Mouse (Mus musculus) brain, embryonic 14.5 days (tissue): ENCODE measurements around the gene Lca5. TPM values are rescaled to one million over a fixed set of nuclear protein-coding genes. Genes with fewer than 3 reads are reported as not detected.

Experiments
- DNase-seq: peaks from one replicate; pipeline ENCODE4 v3.0.0-alpha.2; 2011; ENCODE audit warnings: low read depth
- CTCF ChIP-seq: fragments of 200-500 bp; IDR thresholded peaks from 2 replicates; pipeline ENCODE4 v1.5.1; 2012; ENCODE audit warnings: inconsistent platforms, mild to moderate bottlenecking, moderate library complexity, borderline replicate concordance; ENCODE audit not compliant: insufficient read depth, insufficient read length; ENCODE audit errors: extremely low read depth
- POLR2A ChIP-seq: fragments of 200-500 bp; IDR thresholded peaks from 2 replicates; pipeline ENCODE4 v1.6.1; 2012; ENCODE audit warnings: mild to moderate bottlenecking, inconsistent platforms, borderline replicate concordance; ENCODE audit not compliant: poor library complexity, insufficient read depth, insufficient read length, severe bottlenecking; ENCODE audit errors: extremely low read depth
- polyA plus RNA-seq: library from polyadenylated mRNA; depleted of rRNA; stranded (reverse); fragments of >200 nt; gene quantifications from 2 replicates; pipeline ENCODE4 v1.2.3, GENCODE M21; 2012

Gene Lca5
- polyA plus RNA-seq, 1 experiment, result 21.8 TPM

DNA sequence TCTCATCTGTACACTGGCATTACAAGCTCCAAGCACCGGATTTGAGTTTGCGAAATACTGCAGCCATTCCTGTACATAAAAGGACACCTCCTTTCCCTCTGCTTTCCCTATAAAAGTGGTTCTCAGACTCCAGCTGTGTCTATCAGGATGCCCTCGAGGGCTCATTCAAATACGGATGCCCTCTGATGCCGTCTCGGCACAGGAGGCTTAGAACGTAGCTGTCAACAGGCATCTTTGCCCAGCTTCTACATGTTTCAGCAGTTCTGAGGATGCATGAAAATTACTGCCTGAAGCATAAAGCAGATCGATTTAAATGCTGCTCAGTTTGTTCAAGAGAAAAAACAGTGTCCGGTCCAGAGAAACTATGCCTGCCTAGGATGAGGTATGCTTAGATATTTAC, 51.4 kb downstream of the Lca5 start:
- peak; percentile 32 for DNase-seq

DNA sequence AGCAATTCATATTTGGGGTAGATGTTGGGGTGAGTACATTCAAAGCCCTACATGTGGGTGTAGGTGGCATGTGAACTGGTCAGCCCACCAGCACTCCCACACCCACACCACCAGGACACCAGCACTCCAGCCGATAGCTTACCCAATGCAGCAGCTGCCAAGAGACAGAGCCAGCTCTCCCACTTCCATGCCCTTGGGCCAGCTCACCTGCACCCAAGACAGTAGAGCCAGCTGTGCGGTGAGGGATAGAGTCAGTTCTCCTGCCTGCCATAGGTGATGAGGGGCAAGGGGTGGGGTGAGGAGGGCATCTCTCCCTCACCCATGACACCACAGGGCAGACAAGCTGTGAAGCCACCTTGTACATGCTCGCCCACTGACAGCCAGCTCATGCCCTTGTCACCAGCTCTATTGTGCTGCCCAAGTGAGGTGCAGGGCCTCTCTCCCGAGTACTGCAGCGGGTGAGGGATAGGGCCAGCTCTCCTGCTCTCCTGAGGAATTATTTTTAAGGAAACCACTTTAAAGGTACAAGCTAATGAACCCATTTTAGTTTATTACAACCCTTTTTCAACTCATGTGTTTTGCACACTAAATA, 54.6 kb downstream of the Lca5 start:
- no peak for TF ChIP-seq POLR2A
- TF ChIP-seq CTCF, result no peak

More for the DNA sequence above, 51.4 kb downstream of the Lca5 start:
- TF ChIP-seq CTCF, result no peak
- TF ChIP-seq POLR2A, result no peak

DNA sequence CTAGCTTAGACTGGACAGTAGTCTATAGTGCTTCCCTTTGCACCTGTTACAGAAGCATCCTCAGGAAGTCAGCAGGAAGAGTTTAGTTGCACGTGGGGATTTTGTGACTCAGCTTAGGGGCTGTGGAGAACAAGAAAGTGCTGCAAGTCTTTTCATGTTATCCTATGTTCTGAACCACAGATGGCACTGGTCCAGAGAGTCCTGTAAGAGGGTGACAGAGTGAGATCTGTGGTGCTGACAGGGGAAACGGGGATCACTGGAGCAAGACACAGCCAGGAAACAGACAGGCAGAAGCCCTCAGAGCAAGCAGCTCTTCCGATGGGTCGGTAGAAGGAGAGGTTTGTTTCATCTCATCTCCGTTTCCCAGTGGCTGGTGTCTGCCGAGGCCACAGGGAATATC, 55.6 kb downstream of the Lca5 start:
- TF ChIP-seq POLR2A, result no peak
- TF ChIP-seq CTCF, result no peak
- no peak for DNase-seq

More for the DNA sequence above, 54.6 kb downstream of the Lca5 start:
- DNase-seq, result no peak

DNA sequence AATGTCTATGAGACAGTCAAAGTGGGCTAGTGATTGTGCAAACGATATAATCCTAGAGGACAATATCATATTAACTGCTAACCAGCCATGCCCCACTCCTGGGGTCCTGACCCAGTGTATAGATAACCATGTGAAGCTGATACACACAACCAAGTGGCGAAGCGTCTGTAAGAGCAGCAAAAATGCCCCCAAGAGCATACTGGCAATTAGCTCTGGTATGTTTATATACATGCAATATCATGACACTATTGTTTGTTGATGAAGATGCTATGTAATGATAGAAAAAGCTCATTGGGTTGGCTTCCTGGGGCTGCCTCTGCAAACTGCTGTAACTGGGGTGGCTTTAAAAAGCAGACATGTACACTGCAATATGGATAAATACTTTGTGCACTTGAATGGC, 57.7 kb downstream of the Lca5 start:
- no peak for DNase-seq
- TF ChIP-seq CTCF (no peak), POLR2A (no peak)

DNA sequence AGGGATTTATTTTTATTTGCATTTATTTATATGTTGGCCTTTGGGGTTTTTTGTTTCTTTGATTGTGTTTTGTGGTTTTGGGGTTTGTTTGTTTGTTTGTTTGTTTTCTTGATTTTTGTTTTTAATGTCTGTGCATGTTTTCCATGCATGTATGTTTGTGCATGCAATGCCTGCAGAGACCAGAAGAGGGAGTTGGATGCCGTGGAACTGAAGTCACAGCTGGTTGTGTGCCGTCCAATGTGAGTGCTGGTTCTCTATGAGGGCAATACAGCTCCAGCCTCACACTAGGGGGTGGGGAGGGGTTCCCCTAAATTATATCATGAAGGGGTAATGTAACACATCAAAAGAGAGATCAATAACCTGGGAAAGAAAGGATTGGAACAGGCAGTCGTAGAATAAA, 58.2 kb downstream of the Lca5 start:
- DNase-seq, result no peak
- peak; percentile 56; the same call in 1 of the 2 replicates for TF ChIP-seq CTCF
- TF ChIP-seq POLR2A, result no peak

DNA sequence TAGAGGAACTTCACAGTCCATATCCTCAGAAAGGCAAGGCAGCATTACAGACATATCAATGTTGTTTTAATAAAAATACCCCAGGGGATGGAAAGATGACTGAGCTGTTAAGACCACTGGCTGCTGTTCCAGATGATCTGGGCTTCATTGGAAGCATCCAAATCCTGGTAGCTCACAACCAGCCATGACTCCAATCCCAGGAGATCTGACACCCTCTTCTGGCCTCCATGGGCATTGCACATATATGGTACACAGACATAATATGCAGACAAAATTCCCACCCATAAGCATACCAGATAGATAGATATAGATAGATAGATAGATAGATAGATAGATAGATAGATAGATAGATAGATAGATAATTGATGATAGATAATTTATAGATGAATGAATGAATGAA, 59.6 kb downstream of the Lca5 start:
- DNase-seq, result peak; percentile 22
- TF ChIP-seq POLR2A (no peak), CTCF (peak; percentile 49; the same call in 1 of the 2 replicates)

DNA sequence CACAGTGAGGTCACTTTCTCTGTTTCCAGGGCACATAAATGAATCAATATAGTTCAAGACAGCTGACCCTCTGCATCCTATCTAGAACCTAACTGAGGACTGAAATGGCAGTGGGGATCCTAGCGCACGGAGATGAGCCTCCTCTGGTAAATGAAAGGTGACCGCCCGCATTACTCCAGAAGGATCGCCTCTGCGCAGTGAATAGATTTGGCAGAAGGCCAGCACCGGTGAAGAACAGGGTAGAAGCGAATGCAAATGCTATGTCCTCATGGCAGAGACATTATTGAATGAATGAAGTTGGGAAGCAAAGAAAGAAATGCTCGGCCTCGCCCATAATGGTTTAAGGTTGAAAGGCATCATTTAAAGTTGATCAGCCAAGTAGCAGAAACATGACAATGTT, 61.3 kb downstream of the Lca5 start:
- TF ChIP-seq CTCF, result no peak
- no peak for TF ChIP-seq POLR2A
- peak; percentile 36 for DNase-seq

DNA sequence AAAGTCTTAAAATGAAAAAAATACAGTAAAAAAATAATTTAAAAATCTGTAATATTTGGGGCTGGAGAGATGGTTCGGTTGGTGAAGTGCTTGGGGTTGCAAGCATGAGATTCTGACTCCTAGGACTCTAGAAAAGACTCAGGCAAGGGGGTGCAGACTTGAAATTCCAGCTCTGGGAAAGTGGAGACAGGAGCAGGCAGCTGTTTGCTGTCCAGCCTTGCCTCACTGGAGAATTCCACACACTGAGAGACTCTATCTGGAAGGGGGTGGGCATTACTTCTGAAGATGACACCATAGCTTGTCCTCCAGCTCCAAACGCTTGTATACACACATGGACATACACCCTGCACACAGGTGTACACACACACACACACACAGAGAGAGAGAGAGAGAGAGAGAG, 63.8 kb downstream of the Lca5 start:
- DNase-seq, result no peak
- no peak for TF ChIP-seq CTCF
- TF ChIP-seq POLR2A, result no peak

DNA sequence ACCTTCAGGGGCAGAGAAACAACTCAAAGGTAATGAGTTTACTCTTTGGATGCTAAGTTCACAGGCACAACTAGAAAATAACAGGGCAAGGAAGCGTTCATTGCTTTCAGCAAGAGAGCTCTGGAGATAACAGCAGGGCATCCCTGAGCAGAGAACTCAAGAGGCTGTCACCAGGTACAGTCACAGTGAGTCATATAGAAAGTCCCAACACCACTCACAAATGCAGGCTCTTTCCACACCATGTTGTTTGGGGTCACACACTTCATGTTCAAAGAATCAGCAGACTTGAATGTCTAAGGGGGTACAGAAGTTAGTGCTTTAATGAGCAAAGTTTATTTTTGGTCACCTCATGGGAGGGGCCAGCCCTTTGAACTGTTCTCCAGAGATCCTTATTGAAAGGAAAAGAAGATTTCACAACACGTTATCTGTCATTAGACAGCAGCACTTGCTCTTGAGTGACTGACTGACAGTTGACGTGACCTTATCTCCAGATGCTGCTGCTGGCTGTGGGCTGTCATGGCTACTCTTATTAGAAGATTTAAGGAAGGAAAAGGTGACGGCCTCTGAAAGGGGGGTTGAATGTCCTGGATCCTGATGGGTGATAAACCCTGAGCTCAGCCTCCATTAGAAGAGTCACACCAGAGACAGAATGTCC, 65.3 kb downstream of the Lca5 start:
- TF ChIP-seq POLR2A, result no peak
- TF ChIP-seq CTCF, result no peak
- DNase-seq, result no peak

DNA sequence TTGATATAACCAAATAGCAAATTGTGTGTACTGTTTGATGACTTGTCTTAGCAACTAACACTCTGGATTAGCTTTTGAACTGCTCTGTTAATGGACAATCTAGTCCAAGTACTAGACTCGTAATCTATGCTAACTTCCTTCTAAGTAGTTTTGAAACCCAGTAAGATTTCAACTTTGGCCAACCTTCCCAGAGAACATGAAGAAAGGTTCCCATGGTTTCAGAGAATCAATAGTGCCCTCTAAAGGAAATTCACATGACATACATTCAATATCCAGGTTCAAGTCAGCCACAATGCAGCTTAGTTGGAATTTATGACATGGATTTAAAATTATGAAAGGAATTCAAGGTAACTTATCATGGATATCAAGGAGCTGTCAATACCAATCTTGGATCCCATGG, 70.0 kb downstream of the Lca5 start:
- TF ChIP-seq POLR2A (no peak), CTCF (0 out of 2 replicates have a peak, but pooled peaks have one; percentile 8)
- peak; percentile 66 for DNase-seq

DNA sequence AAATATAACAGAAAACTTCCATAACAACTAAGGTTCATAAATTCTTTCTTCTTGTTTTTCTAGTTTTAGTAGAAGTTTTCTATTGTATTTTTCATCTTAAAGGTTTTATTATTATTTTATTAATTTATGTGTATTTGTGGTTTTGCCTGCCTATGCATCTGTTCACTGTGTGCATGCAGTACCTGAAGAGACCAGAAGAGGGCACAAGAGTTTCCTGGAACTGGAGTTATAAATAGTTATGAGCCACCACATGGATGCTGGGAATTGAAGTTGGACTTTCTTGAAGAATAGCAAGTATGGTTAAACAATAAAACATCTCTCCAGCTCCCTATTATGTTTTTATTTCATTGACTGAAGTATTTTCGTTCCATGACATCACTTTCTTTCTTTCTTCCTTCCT, 72.7 kb downstream of the Lca5 start:
- TF ChIP-seq POLR2A, result no peak
- TF ChIP-seq CTCF, result peak; percentile 54; the same call in 1 of the 2 replicates
- peak; percentile 40 for DNase-seq

DNA sequence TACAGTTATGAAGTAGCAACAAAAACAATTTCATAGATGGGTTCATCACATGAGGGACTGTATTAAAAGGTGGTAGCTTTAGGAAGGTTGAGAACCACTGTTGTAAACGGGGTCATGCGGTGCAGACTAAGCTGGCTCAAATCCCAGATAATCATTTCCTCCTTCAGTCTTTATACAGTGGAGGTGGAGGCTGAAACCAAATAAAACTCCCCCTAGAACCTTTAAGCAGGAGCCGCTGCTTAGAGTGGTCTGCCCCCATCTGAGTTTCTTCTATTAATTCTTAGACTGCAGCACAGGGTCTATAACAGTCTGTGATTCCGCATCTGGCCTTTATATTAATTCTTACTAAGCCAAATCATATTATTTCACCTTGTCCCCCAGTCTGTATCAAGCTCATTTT, 85.1 kb downstream of the Lca5 start:
- TF ChIP-seq CTCF (no peak), POLR2A (no peak)
- DNase-seq, result no peak

DNA sequence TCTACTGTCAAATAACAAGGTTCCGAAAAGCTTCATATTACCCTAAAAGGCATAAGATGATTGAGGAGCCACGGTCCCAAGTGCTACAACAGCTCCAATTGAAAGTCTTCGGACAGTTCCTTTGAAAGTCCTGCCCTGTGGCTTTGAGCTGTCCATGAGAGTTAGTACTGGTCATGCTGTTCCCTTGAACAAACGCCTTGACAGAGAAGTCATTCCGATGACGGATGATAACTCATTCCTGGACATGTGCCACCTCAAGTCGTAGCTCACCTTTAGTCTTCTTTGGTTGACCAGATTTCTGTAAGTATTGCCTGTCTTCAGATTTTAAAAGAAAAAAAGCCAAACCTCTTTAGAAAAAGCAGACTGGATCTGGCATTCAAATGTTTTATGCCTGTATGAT, 87.6 kb downstream of the Lca5 start:
- TF ChIP-seq POLR2A (no peak), CTCF (no peak)
- DNase-seq, result no peak

DNA sequence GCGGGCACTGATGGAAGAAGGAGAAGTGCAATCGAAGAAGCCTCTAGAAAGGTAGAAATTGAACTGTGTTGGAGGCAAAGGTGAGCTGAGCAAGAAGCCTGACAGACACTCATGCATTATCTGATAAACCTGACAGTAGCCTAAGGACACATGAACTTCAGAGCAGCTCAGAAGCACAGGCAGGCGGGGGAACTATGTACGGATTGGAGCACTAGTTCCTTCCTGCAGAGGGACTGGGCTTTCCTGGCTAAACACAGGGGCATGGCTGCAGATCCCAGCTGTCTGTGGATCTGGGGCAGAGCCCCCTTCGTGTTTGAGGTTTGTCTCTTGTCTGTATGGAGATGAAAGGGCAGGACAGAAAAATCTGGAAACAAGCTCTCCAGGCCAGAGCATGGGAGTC, 89.8 kb downstream of the Lca5 start:
- DNase-seq, result peak; percentile 25
- TF ChIP-seq POLR2A (no peak), CTCF (no peak)
